ENCODE assay signal across 14 mouse cellular contexts in the genomic region with DNA sequence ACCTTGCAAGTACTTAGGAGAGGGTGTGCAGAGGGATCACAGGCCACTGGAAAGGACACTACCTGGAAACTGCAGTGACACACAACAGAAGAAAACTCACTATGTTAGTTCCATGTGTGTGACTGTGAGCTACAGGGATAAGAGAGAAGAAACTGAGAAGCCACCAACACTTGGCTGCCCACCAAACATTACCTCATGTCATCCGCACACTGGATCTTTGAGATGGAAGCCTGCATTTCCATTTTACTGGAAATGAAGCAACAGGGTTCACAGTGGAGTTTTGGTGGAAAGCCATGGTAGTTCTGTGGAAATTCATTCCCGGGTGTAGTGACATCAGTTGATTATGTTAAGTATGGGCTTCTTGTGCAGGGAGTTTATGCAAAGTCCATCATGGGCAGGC. TPM values are rescaled to one million over a fixed set of nuclear protein-coding genes. Genes with fewer than 3 reads are reported as not detected.
A peak's percentile ranks its signal among the peaks of the same experiment; 100 is the strongest.
DNase-seq lines count a peak whose midpoint lies in the region; ATAC-seq and TF ChIP-seq lines count a peak whose summit lies in the region.
"Had no signal": no experiment of that assay in that cellular context is flagged by ENCODE, and none has a peak within 500 bp of the region (broad histone marks: within the 10 kb centered on the region; RNA-seq: fewer than 3 reads in every experiment).

No protein-coding gene starts in this region.

- TF ChIP-seq CTCF in gastrocnemius, adult 2 months (IDR thresholded peaks at IDR 0.05), result no peak

- 49% methylated on average over 2 of the region's 2 CpGs for WGBS in heart, embryonic 16.5 days

- no peaks in the 10 kb centered on the region for H3K27me3 ChIP-seq in heart, embryonic 16.5 days (ENCODE audit: control insufficient read depth, insufficient read depth, low read length)
- H3K27me3 ChIP-seq: midbrain, embryonic 12.5 days had no signal

- H3K4me2 ChIP-seq in heart, embryonic 16.5 days (ENCODE audit: low read depth, low read length), result no peak overlapping the region
- H3K4me2 ChIP-seq: midbrain, embryonic 12.5 days had no signal

- peaks cover 14% of the 10 kb centered on the region for H3K4me1 ChIP-seq in heart, embryonic 16.5 days (ENCODE audit: control insufficient read depth, insufficient read depth, low read length)

- intact Hi-C loops in gastrocnemius, adult 2 months (cut with DNase I), result no loop called here

- H3K36me3 ChIP-seq in heart, embryonic 16.5 days (ENCODE audit: control insufficient read depth, insufficient read depth), result no peaks in the 10 kb centered on the region
- H3K36me3 ChIP-seq: forebrain, embryonic 10.5 days; midbrain, embryonic 12.5 days had no signal

- no peak overlapping the region for H3K4me3 ChIP-seq in gastrocnemius, adult 2 months
- no peak overlapping the region for H3K4me3 ChIP-seq in heart, embryonic 16.5 days (ENCODE audit: low read length)
- H3K4me3 ChIP-seq: forebrain, embryonic 10.5 days; layer of hippocampus, adult 2 months; midbrain, embryonic 12.5 days had no signal

- no peak for ATAC-seq in heart, embryonic 16.5 days (replicated peaks; ENCODE audit: extremely low read depth, insufficient read depth, low FRiP score)
- ATAC-seq: hindbrain, embryonic 16.5 days had no signal

- H3K27ac ChIP-seq in gastrocnemius, adult 2 months, result no peak overlapping the region
- peak overlapping the region; percentile 1 for H3K27ac ChIP-seq in heart, embryonic 16.5 days (ENCODE audit: low read length)
- H3K27ac ChIP-seq: forebrain, embryonic 10.5 days; layer of hippocampus, adult 2 months; midbrain, embryonic 12.5 days had no signal

- H3K9ac ChIP-seq in heart, embryonic 16.5 days (ENCODE audit: low read length), result no peak overlapping the region
- H3K9ac ChIP-seq: midbrain, embryonic 12.5 days had no signal

- no peaks in the 10 kb centered on the region for H3K9me3 ChIP-seq in heart, embryonic 16.5 days (replicated peaks; ENCODE audit: control insufficient read depth, low read length)
- H3K9me3 ChIP-seq: forebrain, embryonic 10.5 days; midbrain, embryonic 12.5 days had no signal

- DNase-seq in gastrocnemius, adult 2 months, result peak; percentile 33
- no peak for DNase-seq in gastrocnemius, postnatal 25 days
- peak; percentile 32 for DNase-seq in 3134 (ENCODE audit: extremely low read depth, insufficient read length, low spot score)
- DNase-seq in adipocyte (ENCODE audit: low spot score), result peak; percentile 78
- DNase-seq in B cell, adult 2 months, result no peak
- DNase-seq in frontal cortex, postnatal 10 days (ENCODE audit: low spot score in 2 of 2), result no peak
- DNase-seq in layer of hippocampus, postnatal 36 days, result no peak
- DNase-seq: cerebellum, adult 9-10 months; kidney, adult 9 months had no signal

RNA-seq across cellular contexts. Expression of gene Lmo4, which starts 43.8 kb away (rescaled TPM):
- total RNA-seq in gastrocnemius, adult 2 months (2021), result 10 to 100 TPM; 23.4 to 24.5 TPM
- total RNA-seq in gastrocnemius, postnatal 25 days (2021), result 10 to 100 TPM; 17.9 to 18.9 TPM
- 45.3 and 46.8 TPM in 2 replicates for polyA plus RNA-seq in heart, embryonic 16.5 days (2015; fragmentation: Nextera tagmentation; extraction: Ambion mirVana)
- 100 to 1,000 TPM; 210 to 218 TPM for total RNA-seq in layer of hippocampus, postnatal 36 days (2021)

Comparison
In these comparisons a context has a peak if more than half of its experiments do, and no peak if none do; other contexts are left out.
1. DNase-seq: peak in gastrocnemius, adult 2 months (single experiment), 3134 (single experiment) and adipocyte (single experiment); none in gastrocnemius, postnatal 25 days (single experiment), B cell, adult 2 months (0 of 2), frontal cortex, postnatal 10 days (0 of 2) and layer of hippocampus, postnatal 36 days (0 of 2).
2. RNA of gene Lmo4, which starts 43.8 kb away (total RNA-seq): 210 to 218 TPM in layer of hippocampus, postnatal 36 days; 23.4 to 24.5 TPM in gastrocnemius, adult 2 months and 17.9 to 18.9 TPM in gastrocnemius, postnatal 25 days; every median in the first group is over 4 times any median in the second.